Mouse (Mus musculus) brain, embryonic 14.5 days (tissue): ENCODE measurements around the gene Necap1. TPM values are rescaled to one million over a fixed set of nuclear protein-coding genes. Genes with fewer than 3 reads are reported as not detected.

Experiments used
- DNase-seq: peaks from one replicate; pipeline ENCODE4 v3.0.0-alpha.2; 2011; ENCODE audit warnings: low read depth
- CTCF ChIP-seq: fragments of 200-500 bp; IDR thresholded peaks from 2 replicates; pipeline ENCODE4 v1.5.1; 2012; ENCODE audit warnings: inconsistent platforms, mild to moderate bottlenecking, moderate library complexity, borderline replicate concordance; ENCODE audit not compliant: insufficient read depth, insufficient read length; ENCODE audit errors: extremely low read depth
- POLR2A ChIP-seq: fragments of 200-500 bp; IDR thresholded peaks from 2 replicates; pipeline ENCODE4 v1.6.1; 2012; ENCODE audit warnings: mild to moderate bottlenecking, inconsistent platforms, borderline replicate concordance; ENCODE audit not compliant: poor library complexity, insufficient read depth, insufficient read length, severe bottlenecking; ENCODE audit errors: extremely low read depth
- polyA plus RNA-seq: library from polyadenylated mRNA; depleted of rRNA; stranded (reverse); fragments of >200 nt; gene quantifications from 2 replicates; pipeline ENCODE4 v1.2.3, GENCODE M21; 2012; rRNA removed

Necap1 gene
- polyA plus RNA-seq, 1 experiment: 74.3 TPM

- TF ChIP-seq CTCF (no peak), POLR2A (no peak)
Measured at GRCm38 (mm10) chr6:122919922-122920321, 45.6 kb downstream of the Necap1 start.

GRCm38 (mm10) chr6:122921451-122921850, 47.2 kb downstream of the Necap1 start, which contains the start of gene Clec4a1:
Gene Clec4a1, plus strand, starts transcription at chr6:122921848.
- no peak for TF ChIP-seq CTCF
- no peak for TF ChIP-seq POLR2A

More at GRCm38 (mm10) chr6:122919922-122920321, 45.6 kb downstream of the Necap1 start:
- DNase-seq: no peak

GRCm38 (mm10) chr6:122934845-122935244, 60.6 kb downstream of the Necap1 start:
- no peak for TF ChIP-seq CTCF
- TF ChIP-seq POLR2A: no peak
- no peak for DNase-seq

More at GRCm38 (mm10) chr6:122921451-122921850, 47.2 kb downstream of the Necap1 start, which contains the start of gene Clec4a1:
- no peak for DNase-seq

Other genes starting within 250 kb of the Necap1 start
- gene Dppa3, start 248.1 kb upstream of the Necap1 start, polyA plus RNA-seq: not detected in 2 replicates
- gene Nanog, start 167.0 kb upstream of the Necap1 start, polyA plus RNA-seq: 0.22 and 0.23 TPM in 2 replicates
- gene Slc2a3, start 72.8 kb upstream of the Necap1 start, polyA plus RNA-seq: 25.9 and 36.3 TPM in 2 replicates
- gene Foxj2, start 54.6 kb upstream of the Necap1 start, polyA plus RNA-seq: 5.9 and 12.5 TPM in 2 replicates
- 1.3 TPM in 2 replicates for gene C3ar1, start 18.3 kb upstream of the Necap1 start, polyA plus RNA-seq
- 0.90 and 1.2 TPM in 2 replicates for gene Clec4a1, start 47.4 kb downstream of the Necap1 start, polyA plus RNA-seq
- 0.45 TPM in 1 of 2 replicates, not detected in the other for gene Clec4a3, start 78.0 kb downstream of the Necap1 start, polyA plus RNA-seq
- not detected in 2 replicates for gene Clec4a4, start 115.9 kb downstream of the Necap1 start, polyA plus RNA-seq
- gene Clec4b1, start 175.5 kb downstream of the Necap1 start, polyA plus RNA-seq: not detected in 2 replicates
- 0.52 and 0.70 TPM in 2 replicates for gene Clec4a2, start 232.0 kb downstream of the Necap1 start, polyA plus RNA-seq